In genomic region chr9:96238286-96238685, GRCm38 (mm10) we compare ENCODE assay signal across 16 mouse cellular contexts.
"Had no signal": no experiment of that assay in that cellular context is flagged by ENCODE, and none has a peak within 500 bp of the region (broad histone marks: within the 10 kb centered on the region; RNA-seq: fewer than 3 reads in every experiment).

No protein-coding gene starts in this region.

- H3K36me3 ChIP-seq: neural tube, embryonic 12.5 days; stomach, embryonic 15.5 days had no signal

- H3K4me3 ChIP-seq: layer of hippocampus, adult 2 months; limb, embryonic 12.5 days; midbrain, embryonic 10.5 days; neural tube, embryonic 12.5 days; stomach, embryonic 15.5 days had no signal

- H3K27me3 ChIP-seq: limb, embryonic 12.5 days; neural tube, embryonic 12.5 days; stomach, embryonic 15.5 days had no signal

- ATAC-seq: intestine, postnatal 0 days; lung, postnatal 0 days had no signal

- H3K4me1 ChIP-seq: midbrain, embryonic 10.5 days; neural tube, embryonic 12.5 days; stomach, embryonic 15.5 days had no signal

- DNase-seq: kidney, adult 8-10 months; kidney, postnatal 4 days; lung, adult 2 months; lung, postnatal 36 days; midbrain, embryonic 14.5 days; right cerebral cortex, postnatal 14 days; thymus, adult 2 months; thymus, postnatal 25 days had no signal

- H3K9me3 ChIP-seq: limb, embryonic 12.5 days; midbrain, embryonic 10.5 days; neural tube, embryonic 12.5 days; stomach, embryonic 15.5 days had no signal

- H3K9ac ChIP-seq: limb, embryonic 12.5 days; neural tube, embryonic 12.5 days; stomach, embryonic 15.5 days had no signal

- H3K4me2 ChIP-seq: limb, embryonic 12.5 days; neural tube, embryonic 12.5 days; stomach, embryonic 15.5 days had no signal

- H3K27ac ChIP-seq: kidney, postnatal 0 days; layer of hippocampus, adult 2 months; limb, embryonic 12.5 days; midbrain, embryonic 10.5 days; neural tube, embryonic 12.5 days; stomach, embryonic 15.5 days had no signal
